Mouse (Mus musculus) stomach, postnatal 0 days (tissue): Measurements from ENCODE around the gene Hmgn2. TPM values are rescaled to one million over a fixed set of nuclear protein-coding genes. Genes with fewer than 3 reads are reported as not detected.

Experiments used
- ATAC-seq: fragments of 200-750 bp; cut with Nextera tagmentation; 2 replicates; pipeline ENCODE4 v1.8.0; 2017; ENCODE audit not compliant: low FRiP score, low TSS enrichment
- DNase-seq: peaks from one replicate; pipeline ENCODE4 v3.0.0-alpha.2; 2016; ENCODE audit warnings: low spot score
- H3K27ac ChIP-seq: fragments of 300-500 bp; sonication (generic); replicated peaks from 2 replicates; pipeline ENCODE4 v1.5.1; 2014; ENCODE audit warnings: mild to moderate bottlenecking, control low read depth
- H3K27me3 ChIP-seq: fragments of 300-500 bp; sonication (generic); 2 replicates; pipeline ENCODE4 v1.6.1; 2014; ENCODE audit warnings: low read length; ENCODE audit not compliant: control insufficient read depth, insufficient read depth
- H3K36me3 ChIP-seq: fragments of 300-500 bp; sonication (generic); 2 replicates; pipeline ENCODE4 v1.6.1; 2014; ENCODE audit warnings: low read length, mixed read lengths; ENCODE audit not compliant: control insufficient read depth, insufficient read depth
- H3K4me1 ChIP-seq: fragments of 300-500 bp; sonication (generic); replicated peaks from 2 replicates; pipeline ENCODE4 v1.6.1; 2014; ENCODE audit warnings: antibody characterized with exemption; ENCODE audit not compliant: control insufficient read depth, insufficient read depth
- H3K4me2 ChIP-seq: fragments of 300-500 bp; sonication (generic); replicated peaks from 2 replicates; pipeline ENCODE4 v1.6.1; 2014; ENCODE audit warnings: low read depth, mild to moderate bottlenecking, control low read depth, moderate library complexity
- H3K4me3 ChIP-seq: fragments of 300-500 bp; sonication (generic); 2 replicates; pipeline ENCODE4 v1.5.1; 2014; ENCODE audit warnings: low read depth, low read length, control low read depth
- H3K9ac ChIP-seq: fragments of 300-500 bp; sonication (generic); 2 replicates; pipeline ENCODE4 v1.6.1; 2014; ENCODE audit warnings: mild to moderate bottlenecking, low read length, control low read depth, mixed read lengths
- H3K9me3 ChIP-seq: fragments of 300-500 bp; sonication (generic); 2 replicates; pipeline ENCODE4 v1.6.1; 2016; ENCODE audit warnings: low read length; ENCODE audit not compliant: control insufficient read depth
- CTCF ChIP-seq: IDR thresholded peaks from 2 replicates; pipeline ENCODE4 v1.5.1; 2016; ENCODE audit warnings: antibody characterized with exemption, low read depth, mild to moderate bottlenecking, moderate library complexity
- EP300 ChIP-seq: optimal IDR thresholded peaks from 2 replicates; pipeline ENCODE3; 2016; ENCODE audit warnings: antibody characterized with exemption
- WGBS: fragments of 180-500 bp; shearing (Covaris S2); extraction: QIAGEN DNeasy Blood & Tissue Kit; methylation state at CpG from one replicate; pipeline ENCODE4 v1.1.7; 2014; 5-methylcytosine and 5-hydroxymethylcytosine counted together
- polyA plus RNA-seq: library from polyadenylated mRNA; unstranded; fragments of >200 nt; fragmentation: Nextera tagmentation; extraction: Ambion mirVana; gene quantifications from 2 replicates; pipeline ENCODE4 v1.2.1, GENCODE M21; 2015

The Hmgn2 gene
- polyA plus RNA-seq, 1 experiment from 2014 or later: 782 TPM

DNA sequence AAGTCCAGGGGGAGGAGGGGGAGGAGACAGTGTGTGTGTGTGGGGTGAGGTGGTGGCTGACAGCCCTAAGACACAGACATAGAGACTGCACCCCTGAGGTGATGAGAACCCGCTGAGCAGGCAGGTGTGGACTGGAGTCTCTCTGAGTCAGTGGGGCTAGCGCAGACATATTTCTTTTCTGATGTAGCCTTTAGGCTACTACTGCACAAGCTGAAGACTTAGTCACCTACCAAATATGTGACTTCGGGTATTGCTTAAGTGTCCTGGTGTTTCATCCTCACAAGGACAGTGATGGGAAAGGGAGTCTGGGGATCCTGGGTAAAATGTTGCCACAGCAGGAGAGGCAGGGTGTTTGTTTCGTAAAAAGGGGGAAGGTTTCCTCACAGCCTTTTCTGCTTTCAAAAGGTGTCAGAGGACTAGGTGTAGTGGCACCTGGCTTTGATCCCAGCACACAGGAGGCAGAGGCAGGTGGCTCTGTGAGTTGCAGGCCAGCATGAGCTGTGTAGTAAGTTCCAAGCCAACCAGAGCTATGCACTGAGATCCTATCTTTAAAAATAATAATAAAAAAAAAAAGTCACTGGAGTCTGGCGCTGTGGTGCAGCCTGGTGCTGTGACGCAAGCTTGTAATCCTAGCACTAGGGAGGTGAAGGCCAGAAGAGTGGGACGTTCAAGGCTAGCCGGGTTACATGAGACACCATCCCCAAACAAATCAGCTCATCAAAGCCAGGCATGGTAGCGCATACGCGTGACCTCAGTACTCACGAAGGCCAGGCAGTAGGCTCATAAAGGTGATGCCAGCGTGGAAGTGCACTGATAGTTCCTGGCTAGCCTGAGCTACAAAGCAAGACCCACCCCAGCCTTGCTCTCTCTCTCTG is 27.8 kb downstream of the Hmgn2 start:
- Histone ChIP-seq H3K27ac (no peak overlapping the region), H3K4me2 (no peak overlapping the region), H3K9ac (no peak overlapping the region), H3K36me3 (no peaks in the 10 kb centered on the region), H3K4me1 (no peaks in the 10 kb centered on the region), H3K27me3 (no peaks in the 10 kb centered on the region), H3K4me3 (no peak overlapping the region), H3K9me3 (no peaks in the 10 kb centered on the region)
- ATAC-seq: no peak
- WGBS: 80% methylated on average over 13 of the region's 13 CpGs
- DNase-seq: no peak
- TF ChIP-seq CTCF (no peak), EP300 (no peak)

DNA sequence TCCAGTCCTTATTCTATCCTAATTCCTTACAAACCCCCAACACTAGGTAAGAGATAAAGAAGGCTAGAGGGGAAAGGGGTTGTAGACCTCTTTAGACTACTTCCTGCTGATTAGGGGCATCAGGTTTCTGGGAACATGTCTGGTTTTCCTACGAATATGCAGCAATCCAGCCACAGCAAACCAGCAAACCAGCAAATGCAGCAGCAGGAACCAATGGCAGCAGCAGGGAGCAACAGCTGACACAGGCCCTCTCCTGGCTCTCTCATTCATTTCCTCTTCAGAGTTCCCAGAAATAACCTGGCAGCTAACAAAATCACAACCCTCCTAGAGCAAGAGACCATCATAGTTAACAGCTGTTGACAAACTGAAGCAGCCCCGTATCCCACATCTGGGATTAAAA is 30.4 kb downstream of the Hmgn2 start:
- DNase-seq (no peak), ATAC-seq (no peak)
- Histone ChIP-seq H3K4me1 (no peaks in the 10 kb centered on the region), H3K27ac (no peak overlapping the region), H3K9me3 (no peaks in the 10 kb centered on the region), H3K36me3 (no peaks in the 10 kb centered on the region), H3K9ac (no peak overlapping the region), H3K4me2 (no peak overlapping the region), H3K27me3 (no peaks in the 10 kb centered on the region), H3K4me3 (no peak overlapping the region)
- no peak for TF ChIP-seq CTCF
- TF ChIP-seq EP300: no peak
- WGBS: 56% methylated on average over 2 of the region's 2 CpGs

DNA sequence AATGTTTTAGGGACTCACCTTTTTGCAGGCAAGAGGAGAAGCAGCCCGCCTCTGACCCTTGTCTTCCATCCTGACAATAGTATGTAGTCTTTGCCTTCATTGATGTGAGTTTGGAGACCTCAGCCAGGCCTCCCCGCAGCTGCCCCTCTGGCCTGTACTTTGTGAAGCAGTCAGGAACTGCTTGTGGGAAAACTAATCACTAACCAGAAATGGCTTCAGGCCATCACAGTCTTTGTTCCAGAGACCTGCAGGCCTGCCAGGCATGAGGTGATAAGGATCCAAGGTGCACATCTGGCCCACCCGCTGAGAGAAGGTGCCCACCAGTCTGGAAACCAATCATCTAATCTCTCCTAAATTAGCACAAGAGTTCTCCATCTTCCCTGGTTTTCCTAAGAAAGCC is 36.7 kb downstream of the Hmgn2 start:
- WGBS: 82% methylated on average over 3 of the region's 3 CpGs
- no peak overlapping the region for H3K4me2 ChIP-seq
- DNase-seq (no peak), ATAC-seq (0 out of 2 replicates have a peak, but pooled peaks have one; percentile 6)
- no peaks in the 10 kb centered on the region for H3K36me3 ChIP-seq
- H3K4me3 ChIP-seq: no peak overlapping the region
- no peak overlapping the region for H3K9ac ChIP-seq
- H3K27ac ChIP-seq: no peak overlapping the region
- no peak for TF ChIP-seq CTCF
- TF ChIP-seq EP300: no peak
- no peaks in the 10 kb centered on the region for H3K4me1 ChIP-seq
- no peaks in the 10 kb centered on the region for H3K9me3 ChIP-seq
- H3K27me3 ChIP-seq: no peaks in the 10 kb centered on the region

DNA sequence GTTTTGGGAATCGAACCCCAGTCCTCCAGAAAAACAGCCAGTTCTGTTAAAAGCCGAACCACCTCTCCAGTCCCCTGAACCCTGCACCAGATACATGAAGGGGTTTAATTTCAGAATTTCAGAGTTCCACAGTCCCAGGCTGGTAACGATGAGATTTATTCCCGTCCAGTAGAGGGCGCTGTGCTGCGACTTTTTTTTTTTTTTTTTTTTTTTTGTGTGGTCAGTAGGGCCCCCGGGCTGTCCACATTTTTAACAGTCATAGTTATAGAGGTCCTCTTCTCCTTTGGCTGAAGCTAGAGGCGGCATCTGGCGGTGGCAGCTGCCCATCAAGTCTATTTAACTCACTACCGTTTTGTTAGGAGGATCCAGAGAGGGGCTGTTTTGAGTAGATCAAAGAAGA is 37.1 kb downstream of the Hmgn2 start:
- TF ChIP-seq EP300 (no peak), CTCF (peak; percentile 75)
- no peaks in the 10 kb centered on the region for H3K4me1 ChIP-seq
- H3K27me3 ChIP-seq: no peaks in the 10 kb centered on the region
- no peak overlapping the region for H3K27ac ChIP-seq
- no peak overlapping the region for H3K9ac ChIP-seq
- no peak for DNase-seq
- H3K36me3 ChIP-seq: no peaks in the 10 kb centered on the region
- H3K4me3 ChIP-seq: no peak overlapping the region
- ATAC-seq: 0 out of 2 replicates have a peak, but pooled peaks have one; percentile 15
- H3K9me3 ChIP-seq: no peaks in the 10 kb centered on the region
- WGBS: 18% methylated on average over 10 of the region's 10 CpGs
- H3K4me2 ChIP-seq: no peak overlapping the region

DNA sequence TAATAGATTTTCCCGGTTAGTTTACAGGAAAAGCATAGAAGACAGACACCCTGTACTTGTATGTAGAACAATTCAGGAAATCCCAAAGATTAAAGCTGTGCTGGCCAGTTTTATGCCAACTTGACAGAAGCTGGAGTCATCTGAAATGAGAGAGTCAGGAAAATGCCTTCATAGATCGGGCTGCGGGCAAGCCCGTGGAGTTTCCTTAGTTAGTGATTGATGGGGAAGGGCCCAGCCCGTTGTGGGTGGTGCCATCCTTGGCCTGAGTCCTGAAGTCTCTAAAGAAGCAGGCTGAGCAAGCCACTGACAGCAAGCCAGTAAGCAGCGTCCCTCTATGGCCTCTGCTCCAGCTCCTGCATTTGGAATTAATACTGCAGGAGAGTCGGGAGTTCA is 39.2 kb downstream of the Hmgn2 start:
- H3K36me3 ChIP-seq: no peaks in the 10 kb centered on the region
- TF ChIP-seq CTCF: no peak
- no peak for TF ChIP-seq EP300
- DNase-seq (peak; percentile 30), ATAC-seq (no peak)
- no peak overlapping the region for H3K4me2 ChIP-seq
- H3K4me1 ChIP-seq: no peaks in the 10 kb centered on the region
- H3K4me3 ChIP-seq: no peak overlapping the region
- no peak overlapping the region for H3K9ac ChIP-seq
- WGBS: 8% methylated on average over 7 of the region's 7 CpGs
- H3K27me3 ChIP-seq: no peaks in the 10 kb centered on the region
- no peaks in the 10 kb centered on the region for H3K9me3 ChIP-seq
- H3K27ac ChIP-seq: no peak overlapping the region

DNA sequence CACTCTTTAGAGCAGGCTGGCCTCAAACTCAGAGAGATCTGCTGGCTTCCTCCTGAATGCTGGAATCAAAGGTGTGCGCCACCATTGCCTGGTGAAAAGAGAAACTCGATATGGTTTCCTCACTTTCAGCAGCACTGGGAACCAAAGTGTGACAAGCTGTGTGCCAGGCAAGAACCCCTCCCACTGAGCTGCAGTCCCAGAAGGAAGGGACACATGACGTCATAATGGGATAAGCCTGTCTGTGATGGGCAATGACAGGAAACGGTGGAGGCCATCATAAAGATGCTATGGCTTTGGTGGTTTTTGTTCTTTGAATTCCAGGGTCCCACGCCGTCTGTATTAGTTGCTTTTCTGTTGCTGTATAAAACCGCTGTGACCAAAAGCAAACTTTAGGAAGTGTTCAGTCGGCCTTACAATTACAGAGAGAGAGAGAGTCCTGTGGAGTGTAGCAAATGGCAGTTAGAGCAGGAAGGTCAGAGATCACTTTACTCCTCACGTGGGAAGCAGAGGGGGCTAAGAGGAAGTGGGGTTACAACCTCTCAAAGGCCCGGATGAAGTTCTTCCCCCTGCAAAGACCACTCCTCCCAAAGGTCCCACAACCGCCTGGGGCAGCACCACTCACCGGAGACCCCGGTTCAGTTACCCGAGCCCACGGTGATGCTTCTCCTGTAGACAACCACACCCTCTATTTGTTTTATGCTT is 39.7 kb downstream of the Hmgn2 start:
- H3K9ac ChIP-seq: no peak overlapping the region
- no peak overlapping the region for H3K4me3 ChIP-seq
- 37% methylated on average over 15 of the region's 15 CpGs for WGBS
- H3K9me3 ChIP-seq: no peaks in the 10 kb centered on the region
- DNase-seq: no peak
- TF ChIP-seq CTCF (no peak), EP300 (no peak)
- H3K4me2 ChIP-seq: no peak overlapping the region
- no peaks in the 10 kb centered on the region for H3K4me1 ChIP-seq
- H3K36me3 ChIP-seq: no peaks in the 10 kb centered on the region
- H3K27me3 ChIP-seq: no peaks in the 10 kb centered on the region
- ATAC-seq: no peak
- H3K27ac ChIP-seq: no peak overlapping the region
